Mouse (Mus musculus) G1E (cell line): ENCODE results near the gene Polm.

ENCODE experiments used
- CTCF ChIP-seq: IDR thresholded peaks from 2 replicates; pipeline ENCODE4 v1.5.1; 2012; ENCODE audit warnings: low read depth, low read length, inconsistent platforms, mixed read lengths
- GATA1 ChIP-seq: IDR thresholded peaks from 2 replicates; pipeline ENCODE4 v1.6.1; 2012; ENCODE audit warnings: borderline replicate concordance, low read length, inconsistent platforms, mixed read lengths
- POLR2AphosphoS5 ChIP-seq: IDR thresholded peaks from 2 replicates; pipeline ENCODE4 v1.6.1; 2012; ENCODE audit warnings: low read depth, low read length, inconsistent platforms; ENCODE audit not compliant: insufficient replicate concordance

GRCm38 (mm10) chr11:5868324-5868723, 30.5 kb upstream of the Polm start:
- TF ChIP-seq CTCF = no peak
- no peak for TF ChIP-seq GATA1
- TF ChIP-seq POLR2AphosphoS5 = no peak
